Mouse (Mus musculus) thymus, adult 2 months (tissue): Measurements from ENCODE around the gene Pkd1l1.

Experiments
- CTCF ChIP-seq: fragments of 200-500 bp; IDR thresholded peaks from 2 replicates; pipeline ENCODE4 v1.5.1; 2012; ENCODE audit warnings: mild to moderate bottlenecking, control low read depth, low read length, moderate library complexity, borderline replicate concordance; ENCODE audit not compliant: control insufficient read depth, poor library complexity, insufficient read depth; ENCODE audit errors: extremely low read depth
- POLR2A ChIP-seq: fragments of 200-500 bp; IDR thresholded peaks from 2 replicates; pipeline ENCODE4 v1.6.1; 2012; ENCODE audit warnings: mild to moderate bottlenecking, low read length, control low read depth, moderate library complexity; ENCODE audit not compliant: control insufficient read depth, poor library complexity, insufficient read depth; ENCODE audit errors: extremely low read depth

- TF ChIP-seq CTCF (no peak), POLR2A (no peak)
These were observed 114.0 kb downstream of the Pkd1l1 start for GRCm38 (mm10) chr11:8859041-8859440.
